Mouse (Mus musculus) kidney, postnatal 4 days (tissue): ENCODE measurements around the gene Bcam.
"Not testable (repeated sequence)": the region's sequence is repeated elsewhere in the genome, so short reads cannot be mapped to it uniquely, and the experiment has no call there.

Experiments
- DNase-seq, 2 experiments: peaks; one replicate each; pipeline ENCODE4 v3.0.0; 2021; ENCODE audit warnings: mixed read lengths in 2 of 2

Gene Bcam

GRCm38 (mm10) chr7:19770984-19771391 lies at the start of gene Bcam:
Gene Bcam (minus strand): TSS chr7:19771016.
- DNase-seq: peak; percentile 73 to 87

- DNase-seq: no peak
These were observed 48.1 kb upstream of the Bcam start for GRCm38 (mm10) chr7:19818875-19819274.

GRCm38 (mm10) chr7:19818440-19818839 lies 47.6 kb upstream of the Bcam start:
- no peak for DNase-seq

- peak; percentile 75 to 84 for DNase-seq
These were observed 46.7 kb upstream of the Bcam start for GRCm38 (mm10) chr7:19817382-19818105.

GRCm38 (mm10) chr7:19816224-19816771 lies 45.5 kb upstream of the Bcam start:
- DNase-seq: peak; percentile 92 to 95

- no peak for DNase-seq
These were observed 44.7 kb upstream of the Bcam start for GRCm38 (mm10) chr7:19815296-19816223.

GRCm38 (mm10) chr7:19813579-19814122 lies 42.8 kb upstream of the Bcam start:
- DNase-seq: no peak

GRCm38 (mm10) chr7:19813161-19813560 lies 42.3 kb upstream of the Bcam start:
- no peak for DNase-seq

GRCm38 (mm10) chr7:19811114-19811513 lies 40.3 kb upstream of the Bcam start:
- DNase-seq: peak; percentile 80 to 87

GRCm38 (mm10) chr7:19809369-19809768 lies 38.6 kb upstream of the Bcam start:
- peak; percentile 48 to 56 for DNase-seq

- no peak for DNase-seq
These were observed 35.6 kb upstream of the Bcam start for GRCm38 (mm10) chr7:19806356-19806969.

- DNase-seq: peak; percentile 85 to 86
These were observed 32.2 kb upstream of the Bcam start for GRCm38 (mm10) chr7:19802995-19803394.

- DNase-seq: peak; percentile 62 to 72
These were observed 29.9 kb upstream of the Bcam start for GRCm38 (mm10) chr7:19800764-19801163.

GRCm38 (mm10) chr7:19796697-19797588 lies 26.1 kb upstream of the Bcam start, which contains the start of gene Cblc:
Gene Cblc (minus strand): TSS chr7:19796809.
- peak; percentile 90 to 92 for DNase-seq

- DNase-seq: peak in 1 of 2 experiments; percentile 33
These were observed 25.4 kb upstream of the Bcam start for GRCm38 (mm10) chr7:19796254-19796653.

- DNase-seq: no peak
These were observed 24.4 kb upstream of the Bcam start for GRCm38 (mm10) chr7:19795236-19795635.

- no peak for DNase-seq
These were observed 22.1 kb upstream of the Bcam start for GRCm38 (mm10) chr7:19792701-19793630.

GRCm38 (mm10) chr7:19791504-19791903 lies 20.7 kb upstream of the Bcam start:
- DNase-seq: not testable (repeated sequence)

- peak; percentile 96 to 97 for DNase-seq
These were observed 19.1 kb upstream of the Bcam start for GRCm38 (mm10) chr7:19789904-19790347.

- DNase-seq: no peak
These were observed 15.2 kb upstream of the Bcam start for GRCm38 (mm10) chr7:19785874-19786458.
